Mouse (Mus musculus) cerebellum, adult 2 months (tissue): Measurements from ENCODE around the gene Wars. TPM values are rescaled to one million over a fixed set of nuclear protein-coding genes. Genes with fewer than 3 reads are reported as not detected.
A peak's percentile ranks its signal among the peaks of the same experiment; 100 is the strongest.

Source experiments
- DNase-seq, 2 experiments: peaks; one replicate each; pipeline ENCODE4 v3.0.0; 2021
- H3K27ac ChIP-seq: fragments of 200-500 bp; 2 replicates; pipeline ENCODE4 v1.5.1; 2012; ENCODE audit warnings: low read length, control low read depth, inconsistent platforms; ENCODE audit not compliant: insufficient read depth
- H3K27me3 ChIP-seq: fragments of 200-500 bp; 2 replicates; pipeline ENCODE4 v1.6.1; 2012; ENCODE audit warnings: inconsistent platforms, mild to moderate bottlenecking, low read length, moderate library complexity; ENCODE audit not compliant: control insufficient read depth, insufficient read depth
- H3K4me1 ChIP-seq: fragments of 200-500 bp; 2 replicates; pipeline ENCODE4 v1.6.1; 2011; ENCODE audit warnings: low read length; ENCODE audit not compliant: control insufficient read depth, insufficient read depth
- H3K4me3 ChIP-seq: fragments of 200-500 bp; replicated peaks from 2 replicates; pipeline ENCODE3; 2011; ENCODE audit warnings: mild to moderate bottlenecking, low read depth, low read length, control low read depth; ENCODE audit not compliant: insufficient read depth
- CTCF ChIP-seq: fragments of 200-500 bp; IDR thresholded peaks from 2 replicates; pipeline ENCODE4 v1.5.1; 2011; ENCODE audit warnings: low read depth, mild to moderate bottlenecking, control low read depth, low read length, moderate library complexity, borderline replicate concordance; ENCODE audit not compliant: insufficient read depth
- POLR2A ChIP-seq: fragments of 200-500 bp; IDR thresholded peaks from 2 replicates; pipeline ENCODE4 v1.6.1; 2011; ENCODE audit warnings: low read length, control low read depth, borderline replicate concordance; ENCODE audit not compliant: insufficient read depth
- WGBS: fragments of 180-500 bp; shearing (Covaris S2); methylation state at CpG from one replicate; pipeline ENCODE4 v1.1.7; 2018; 5-methylcytosine and 5-hydroxymethylcytosine counted together
- polyA plus RNA-seq: library from polyadenylated mRNA; depleted of rRNA; stranded (reverse); fragments of >200 nt; gene quantifications from 2 replicates; pipeline ENCODE4 v1.2.3, GENCODE M21; 2012

Gene Wars
- polyA plus RNA-seq, 1 experiment = 120 TPM

DNA sequence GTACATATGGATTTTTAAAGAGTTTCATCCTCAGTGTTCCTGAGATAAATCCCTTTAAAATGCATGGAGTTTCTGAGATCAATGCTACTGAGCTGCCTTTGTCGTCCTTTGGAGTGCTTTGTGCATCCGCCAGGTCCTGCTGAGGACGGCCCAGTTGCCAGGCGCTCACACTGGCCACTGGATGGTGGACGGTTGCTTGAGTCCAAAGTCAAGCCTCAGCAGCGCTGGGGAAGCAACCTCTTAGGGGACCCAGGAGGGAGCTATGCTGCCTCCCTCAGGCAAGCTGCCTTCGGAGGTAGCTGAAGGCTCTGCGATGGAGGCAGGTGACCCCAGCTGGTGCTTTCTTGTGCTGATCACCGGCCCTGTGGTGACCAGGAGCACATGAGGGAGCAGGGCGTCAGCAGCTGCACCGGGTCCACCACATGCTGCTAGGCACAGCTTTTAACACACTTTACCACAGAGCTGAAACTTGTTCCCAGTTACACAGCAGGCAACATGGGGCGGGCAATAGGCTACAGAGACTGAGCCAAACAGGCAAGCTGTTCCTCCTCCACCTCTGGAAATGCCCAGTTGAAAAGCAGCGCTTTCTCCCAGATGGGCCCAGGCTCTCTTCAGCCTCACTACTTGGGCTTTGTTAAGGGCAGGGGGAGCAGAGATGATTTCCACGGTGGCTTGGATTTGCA is 11.8 kb upstream of the Wars start:
- WGBS = 41% methylated on average over 14 of the region's 14 CpGs
- TF ChIP-seq POLR2A (no peak), CTCF (no peak)
- H3K27ac ChIP-seq = no peak overlapping the region

DNA sequence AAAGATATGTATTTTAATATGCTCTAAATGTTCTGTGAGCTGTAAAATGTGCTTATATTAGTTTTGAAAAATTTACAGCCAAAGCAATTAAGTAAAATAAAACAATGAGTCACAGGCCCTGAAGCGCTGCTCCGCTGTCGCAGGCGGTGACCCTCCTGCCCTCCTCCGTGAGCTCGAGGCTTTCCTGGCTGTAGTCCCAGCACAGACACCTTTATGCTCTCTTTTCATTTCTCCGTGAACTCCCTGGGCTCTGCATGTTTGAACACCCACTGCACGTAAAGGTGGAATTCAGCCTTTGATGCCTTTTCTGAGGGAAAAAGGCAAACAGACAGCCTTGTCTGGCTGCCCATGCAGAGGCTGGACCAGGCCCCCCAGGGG is 10.3 kb upstream of the Wars start:
- TF ChIP-seq POLR2A (no peak), CTCF (no peak)
- Histone ChIP-seq H3K4me1 (no peaks in the 10 kb centered on the region), H3K27me3 (no peaks in the 10 kb centered on the region), H3K4me3 (no peak overlapping the region), H3K27ac (no peak overlapping the region)
- peak in 1 of 2 experiments; percentile 22 for DNase-seq
- WGBS = 62% methylated on average over 8 of the region's 8 CpGs

More for the DNA sequence above, 11.8 kb upstream of the Wars start:
- Histone ChIP-seq H3K27me3 (no peaks in the 10 kb centered on the region), H3K4me3 (no peak overlapping the region), H3K4me1 (no peaks in the 10 kb centered on the region)
- no peak for DNase-seq

GRCm38 (mm10) chr12:108903600-108904275 is 9.8 kb upstream of the Wars start:
- no peak overlapping the region for H3K27ac ChIP-seq
- TF ChIP-seq POLR2A (no peak), CTCF (peak; percentile 54; the same call in 1 of the 2 replicates)
- no peak overlapping the region for H3K4me3 ChIP-seq
- H3K27me3 ChIP-seq = no peaks in the 10 kb centered on the region
- peak; percentile 60 to 63 for DNase-seq
- H3K4me1 ChIP-seq = no peaks in the 10 kb centered on the region
- 65% methylated on average over 8 of the region's 8 CpGs for WGBS

GRCm38 (mm10) chr12:108902940-108903339 is 9.0 kb upstream of the Wars start:
- H3K4me3 ChIP-seq = no peak overlapping the region
- WGBS = 13% methylated on average over 8 of the region's 8 CpGs
- H3K27me3 ChIP-seq = no peaks in the 10 kb centered on the region
- DNase-seq = peak; percentile 48 to 70
- H3K4me1 ChIP-seq = no peaks in the 10 kb centered on the region
- TF ChIP-seq CTCF = peak; percentile 94
- TF ChIP-seq POLR2A = no peak
- H3K27ac ChIP-seq = no peak overlapping the region

- no peak for DNase-seq
- TF ChIP-seq POLR2A (no peak), CTCF (no peak)
- Histone ChIP-seq H3K4me3 (no peak overlapping the region), H3K27ac (no peak overlapping the region), H3K27me3 (no peaks in the 10 kb centered on the region), H3K4me1 (no peaks in the 10 kb centered on the region)
- 42% methylated on average over 5 of the region's 5 CpGs for WGBS
These were observed 7.4 kb upstream of the Wars start for GRCm38 (mm10) chr12:108901346-108901745.

DNA sequence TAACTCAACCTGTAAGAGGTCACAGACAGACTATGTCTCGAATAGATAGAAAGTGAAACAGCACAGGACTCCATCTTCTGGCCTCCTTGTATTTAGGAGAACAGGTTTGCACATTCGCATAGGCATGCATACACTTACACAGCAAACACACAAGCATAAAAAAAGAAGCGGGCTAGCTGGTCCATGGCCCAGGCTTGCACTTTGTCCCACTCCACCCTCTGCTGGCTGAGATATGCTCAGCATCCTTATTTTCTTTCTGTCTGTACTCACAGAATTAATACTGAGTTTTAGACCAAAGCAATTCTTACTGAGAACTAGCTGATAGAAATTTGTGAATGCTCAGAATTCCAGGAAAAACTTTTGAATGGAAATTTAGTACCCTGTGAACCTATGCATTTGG is 2.0 kb upstream of the Wars start:
- no peak overlapping the region for H3K4me3 ChIP-seq
- 53% methylated on average over 3 of the region's 3 CpGs for WGBS
- no peak overlapping the region for H3K27ac ChIP-seq
- peak; percentile 38; the same call in 1 of the 2 replicates for TF ChIP-seq CTCF
- TF ChIP-seq POLR2A = no peak
- peak in 1 of 2 experiments; percentile 21 for DNase-seq
- H3K27me3 ChIP-seq = no peaks in the 10 kb centered on the region
- peaks cover 4% of the 10 kb centered on the region for H3K4me1 ChIP-seq

GRCm38 (mm10) chr12:108894432-108894816 is 450 bp upstream of the Wars start:
- TF ChIP-seq CTCF (no peak), POLR2A (no peak)
- H3K27me3 ChIP-seq = no peaks in the 10 kb centered on the region
- peak overlapping the region; percentile 71 for H3K4me3 ChIP-seq
- DNase-seq = no peak
- H3K4me1 ChIP-seq = peaks cover 4% of the 10 kb centered on the region
- WGBS = under 1% methylated on average over 7 of the region's 7 CpGs
- no peak overlapping the region; the same call in 1 of the 2 replicates for H3K27ac ChIP-seq

DNA sequence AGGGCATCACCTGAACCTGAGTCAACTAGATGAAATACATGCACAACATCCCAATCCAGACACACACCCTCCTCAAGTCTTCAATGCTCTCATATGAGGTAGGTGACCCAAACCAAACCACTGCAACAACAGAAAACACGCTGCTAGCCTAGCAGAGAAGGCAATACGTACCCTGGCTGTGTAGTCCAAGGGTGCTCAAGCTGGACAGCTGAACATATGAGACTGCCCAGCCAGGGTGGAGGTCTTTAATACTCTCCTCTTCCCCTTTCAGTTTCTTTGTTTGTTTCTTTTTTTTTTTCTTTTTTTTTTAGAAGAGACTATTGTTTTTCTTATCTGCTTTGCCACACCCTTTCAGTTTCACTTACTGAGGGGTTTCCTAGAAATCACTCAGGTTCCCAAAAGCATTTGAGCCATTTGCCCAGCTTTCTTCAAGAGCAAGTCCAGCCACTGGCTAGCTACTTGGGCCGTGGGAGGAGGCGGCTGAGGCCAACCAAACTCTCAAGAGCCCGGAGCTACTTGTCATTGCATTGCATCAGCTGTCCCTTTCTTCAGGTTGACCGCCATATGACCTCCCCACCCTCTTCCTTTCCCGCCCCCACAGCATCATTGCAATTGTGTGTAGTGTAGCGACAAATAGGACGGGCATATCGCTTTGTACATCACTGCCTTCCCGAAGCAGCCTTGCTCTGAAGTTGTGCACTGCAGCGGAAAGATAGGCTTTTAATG is 822 bp downstream of the Wars start, which contains the start of gene Wdr25:
TSS of gene Wdr25 (plus strand) at position 643 of the 726 bp plus-strand sequence.
- TF ChIP-seq POLR2A (no peak), CTCF (no peak)
- no peak for DNase-seq
- Histone ChIP-seq H3K4me1 (peaks cover 4% of the 10 kb centered on the region), H3K27me3 (no peaks in the 10 kb centered on the region), H3K4me3 (peak within 1 kb of the TSS; percentile 71), H3K27ac (no peak within 1 kb of the TSS; the same call in 1 of the 2 replicates)
- 20% methylated on average over 12 of the region's 12 CpGs for WGBS
